Mouse (Mus musculus) megakaryocyte, embryonic 14.5 days (primary cell): ENCODE results near the gene Bnc2.

Experiments
- FLI1 ChIP-seq: IDR thresholded peaks from 2 replicates; pipeline ENCODE4 v1.6.1; 2012; ENCODE audit warnings: low read length, inconsistent platforms, mixed read lengths
- GATA1 ChIP-seq: IDR thresholded peaks from 3 replicates; pipeline ENCODE4 v1.6.1; 2012; ENCODE audit warnings: mixed read lengths, low read length, inconsistent platforms, borderline replicate concordance

GRCm38 (mm10) chr4:84324371-84324770 is 350.7 kb downstream of the Bnc2 start:
- TF ChIP-seq FLI1: no peak
- TF ChIP-seq GATA1: no peak
